Mouse (Mus musculus): ENCODE results near the gene Ppp1r11. TPM values are rescaled to one million over a fixed set of nuclear protein-coding genes. Genes with fewer than 3 reads are reported as not detected.
"Not testable (repeated sequence)": the region's sequence is repeated elsewhere in the genome, so short reads cannot be mapped to it uniquely, and the experiment has no call there.

Ppp1r11 gene
- polyA plus RNA-seq, 1 experiment from 2014 or later: 123 TPM

DNA sequence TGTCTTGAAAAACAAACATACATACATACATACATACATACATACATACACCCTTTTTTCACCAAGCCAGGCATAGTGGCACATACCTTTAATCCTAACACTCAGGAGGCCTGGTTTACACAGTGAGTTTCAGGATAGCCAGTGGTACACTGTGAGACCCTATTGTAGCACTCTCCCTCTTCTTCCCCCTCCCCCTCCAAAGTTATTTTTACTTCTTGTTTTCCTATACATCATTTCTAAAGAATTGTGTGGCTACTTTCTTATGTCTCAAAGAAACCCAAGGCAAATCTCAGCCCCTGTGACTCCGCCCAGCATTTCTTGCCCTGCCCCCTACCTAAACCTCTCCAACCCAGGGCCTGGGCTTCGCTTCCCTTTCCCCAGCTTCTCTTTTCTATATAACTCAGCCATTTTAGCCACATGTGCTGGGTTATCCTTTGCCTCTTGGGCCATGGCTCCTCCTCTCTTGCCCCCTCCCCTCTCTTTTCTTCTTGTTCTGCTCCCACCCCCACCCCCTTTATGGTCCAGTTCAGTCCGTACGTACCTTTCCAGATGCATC lies 42.3 kb upstream of the Ppp1r11 start:
- Histone ChIP-seq H3K36me3 (ENCODE audit: insufficient read depth) (no peaks in the 10 kb centered on the region), H3K4me1 (ENCODE audit: insufficient read depth) (no peaks in the 10 kb centered on the region), H3K9ac (no peak overlapping the region), H3K4me2 (no peak overlapping the region), H3K9me3 (ENCODE audit: low read depth, low read length) (no peaks in the 10 kb centered on the region), H3K27me3 (ENCODE audit: insufficient read depth, low read length) (peaks cover 8% of the 10 kb centered on the region; the same call in 1 of the 2 replicates), H3K27ac (ENCODE audit: low read depth) (no peak overlapping the region), H3K4me3 (ENCODE audit: low read depth, low read length) (no peak overlapping the region)
- TF ChIP-seq CTCF (IDR thresholded peaks at IDR 0.05; ENCODE audit: low read depth): no peak
- ATAC-seq (ENCODE audit: insufficient read depth): no peak
- DNase-seq: no peak
- WGBS: 80% methylated on average over 4 of the region's 4 CpGs

DNA sequence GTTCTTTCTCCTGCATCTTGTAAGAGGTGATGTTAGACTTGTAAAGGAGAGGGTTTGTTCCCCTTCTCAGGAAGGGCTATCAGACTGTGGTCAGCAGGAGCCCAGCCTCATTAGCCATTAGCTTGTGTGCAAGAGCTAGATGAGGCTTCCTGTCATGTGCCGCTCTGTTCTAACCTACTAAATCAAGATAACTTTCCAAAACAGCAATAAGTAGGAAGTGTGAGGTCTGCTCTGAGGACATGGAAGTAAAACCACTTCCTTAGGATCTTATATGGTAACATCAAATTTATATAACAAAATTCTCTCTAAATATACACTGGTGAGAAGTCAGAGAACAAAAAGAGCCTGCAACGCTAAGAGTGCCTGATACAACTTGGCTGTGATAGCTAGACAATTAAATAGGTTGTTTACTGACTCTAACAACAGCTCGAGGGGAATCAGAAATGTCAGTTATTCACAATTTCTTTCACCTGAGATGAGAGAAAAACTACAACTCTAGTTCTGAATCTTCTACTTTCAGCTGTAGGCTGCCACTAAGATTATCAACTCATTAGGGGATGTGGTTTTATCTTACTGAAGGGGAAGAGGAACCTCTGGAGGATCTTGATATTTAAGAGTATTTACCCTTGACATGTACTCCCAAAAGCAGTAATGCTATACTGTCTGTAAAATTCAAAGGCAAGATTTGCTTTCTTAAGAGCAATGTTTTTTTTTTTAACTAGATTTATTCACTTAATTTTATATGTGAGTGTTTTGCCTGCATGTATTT lies 41.0 kb upstream of the Ppp1r11 start:
- no peaks in the 10 kb centered on the region for H3K4me1 ChIP-seq (ENCODE audit: insufficient read depth)
- H3K36me3 ChIP-seq (ENCODE audit: insufficient read depth): no peaks in the 10 kb centered on the region
- H3K9me3 ChIP-seq (ENCODE audit: low read depth, low read length): no peaks in the 10 kb centered on the region
- H3K4me2 ChIP-seq: no peak overlapping the region
- no peak for TF ChIP-seq CTCF (IDR thresholded peaks at IDR 0.05; ENCODE audit: low read depth)
- DNase-seq: no peak
- 58% methylated on average over 3 of the region's 3 CpGs for WGBS
- no peak for ATAC-seq (ENCODE audit: insufficient read depth)
- H3K9ac ChIP-seq: no peak overlapping the region
- peaks cover 13% of the 10 kb centered on the region; the same call in 1 of the 2 replicates for H3K27me3 ChIP-seq (ENCODE audit: insufficient read depth, low read length)
- no peak overlapping the region for H3K27ac ChIP-seq (ENCODE audit: low read depth)
- no peak overlapping the region for H3K4me3 ChIP-seq (ENCODE audit: low read depth, low read length)

DNA sequence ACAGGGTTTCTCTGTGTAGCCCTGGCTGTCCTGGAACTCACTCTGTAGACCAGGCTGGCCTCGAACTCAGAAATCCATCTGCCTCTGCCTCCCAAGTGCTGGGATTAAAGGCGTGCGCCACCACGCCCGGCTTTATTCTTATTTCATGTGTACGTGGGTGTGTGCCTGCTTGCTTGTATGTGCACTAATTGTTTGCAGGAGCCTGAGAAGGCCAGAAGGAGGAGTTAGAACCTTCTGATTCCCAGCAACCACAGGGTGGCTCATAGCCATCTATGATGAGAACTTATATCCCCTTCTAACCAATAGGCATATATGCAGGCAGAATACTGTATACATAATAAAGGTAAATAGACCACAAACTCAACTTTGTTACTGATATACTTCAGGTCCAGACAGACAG lies 39.1 kb upstream of the Ppp1r11 start:
- 94% methylated on average over 6 of the region's 6 CpGs for WGBS
- H3K27ac ChIP-seq (ENCODE audit: low read depth): not testable (repeated sequence)

DNA sequence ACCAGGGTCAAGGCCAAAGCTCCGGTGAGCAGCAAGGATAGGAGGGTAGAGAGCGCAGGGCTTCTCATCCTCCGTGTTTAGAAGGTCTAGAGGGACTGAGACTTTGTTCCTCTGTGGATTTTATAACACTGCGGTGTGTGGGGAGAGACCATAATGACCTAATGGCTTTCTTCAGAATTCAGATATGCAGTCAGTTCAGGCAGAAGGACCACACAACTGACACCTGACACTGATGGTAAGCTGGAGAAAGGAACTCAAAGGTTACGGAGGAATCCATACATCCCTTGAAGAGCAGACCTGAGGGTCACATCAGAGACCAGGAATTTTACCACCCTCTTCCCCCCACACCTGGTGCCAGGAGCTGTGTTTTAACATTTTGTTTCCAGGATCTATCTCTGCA lies 37.9 kb upstream of the Ppp1r11 start, which contains the start of gene H2-M5:
TSS of gene H2-M5 (minus strand) at position 101 of the 400 bp plus-strand sequence.
- peaks cover 13% of the 10 kb centered on the region; the same call in 1 of the 2 replicates for H3K27me3 ChIP-seq (ENCODE audit: insufficient read depth, low read length)
- H3K4me2 ChIP-seq: peak within 1 kb of the TSS; percentile 44
- no peak within 1 kb of the TSS for H3K4me3 ChIP-seq (ENCODE audit: low read depth, low read length)
- H3K9me3 ChIP-seq (ENCODE audit: low read depth, low read length): no peaks in the 10 kb centered on the region
- no peak within 1 kb of the TSS for H3K27ac ChIP-seq (ENCODE audit: low read depth)
- DNase-seq: no peak
- H3K36me3 ChIP-seq (ENCODE audit: insufficient read depth): no peaks in the 10 kb centered on the region
- 21% methylated on average over 5 of the region's 5 CpGs for WGBS
- TF ChIP-seq CTCF (IDR thresholded peaks at IDR 0.05; ENCODE audit: low read depth): no peak
- H3K9ac ChIP-seq: no peak within 1 kb of the TSS
- no peak for ATAC-seq (ENCODE audit: insufficient read depth)
- no peaks in the 10 kb centered on the region for H3K4me1 ChIP-seq (ENCODE audit: insufficient read depth)

More for the DNA sequence above, 39.1 kb upstream of the Ppp1r11 start:
- not testable (repeated sequence) for H3K4me2 ChIP-seq; DNase-seq; H3K4me3 ChIP-seq (ENCODE audit: low read depth, low read length); H3K4me1 ChIP-seq (ENCODE audit: insufficient read depth); H3K9ac ChIP-seq; H3K9me3 ChIP-seq (ENCODE audit: low read depth, low read length); ATAC-seq (ENCODE audit: insufficient read depth); H3K36me3 ChIP-seq (ENCODE audit: insufficient read depth)
- peaks cover 13% of the 10 kb centered on the region; the same call in 1 of the 2 replicates for H3K27me3 ChIP-seq (ENCODE audit: insufficient read depth, low read length)

DNA sequence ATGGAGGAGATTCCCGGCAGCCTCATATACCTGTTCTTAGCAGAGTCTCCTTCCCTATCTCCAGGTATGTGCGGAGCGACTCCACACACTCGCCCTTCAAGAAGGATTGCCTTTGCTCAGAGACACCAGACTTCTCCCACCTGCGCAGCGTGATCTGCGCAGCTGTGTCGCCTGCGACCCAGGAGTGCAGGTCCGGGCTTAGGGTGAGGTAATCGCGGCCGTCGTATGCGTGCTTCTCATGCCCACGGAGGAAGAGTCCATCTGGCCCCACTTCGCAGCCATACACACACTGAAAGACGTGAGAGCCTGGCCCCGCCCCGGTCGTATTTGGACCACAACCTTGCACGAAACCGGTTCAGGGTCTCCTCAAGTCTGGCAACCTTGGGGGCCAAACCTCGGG lies 36.9 kb upstream of the Ppp1r11 start:
- 0 out of 2 replicates have a peak, but pooled peaks have one; percentile 35 for ATAC-seq (ENCODE audit: insufficient read depth)
- no peak for TF ChIP-seq CTCF (IDR thresholded peaks at IDR 0.05; ENCODE audit: low read depth)
- peaks cover 13% of the 10 kb centered on the region; the same call in 1 of the 2 replicates for H3K27me3 ChIP-seq (ENCODE audit: insufficient read depth, low read length)
- WGBS: 9% methylated on average over 24 of the region's 24 CpGs
- no peak overlapping the region for H3K27ac ChIP-seq (ENCODE audit: low read depth)
- no peaks in the 10 kb centered on the region for H3K9me3 ChIP-seq (ENCODE audit: low read depth, low read length)
- H3K36me3 ChIP-seq (ENCODE audit: insufficient read depth): no peaks in the 10 kb centered on the region
- no peaks in the 10 kb centered on the region for H3K4me1 ChIP-seq (ENCODE audit: insufficient read depth)
- no peak for DNase-seq
- peak overlapping the region; percentile 44 for H3K4me2 ChIP-seq
- H3K9ac ChIP-seq: no peak overlapping the region
- no peak overlapping the region for H3K4me3 ChIP-seq (ENCODE audit: low read depth, low read length)

DNA sequence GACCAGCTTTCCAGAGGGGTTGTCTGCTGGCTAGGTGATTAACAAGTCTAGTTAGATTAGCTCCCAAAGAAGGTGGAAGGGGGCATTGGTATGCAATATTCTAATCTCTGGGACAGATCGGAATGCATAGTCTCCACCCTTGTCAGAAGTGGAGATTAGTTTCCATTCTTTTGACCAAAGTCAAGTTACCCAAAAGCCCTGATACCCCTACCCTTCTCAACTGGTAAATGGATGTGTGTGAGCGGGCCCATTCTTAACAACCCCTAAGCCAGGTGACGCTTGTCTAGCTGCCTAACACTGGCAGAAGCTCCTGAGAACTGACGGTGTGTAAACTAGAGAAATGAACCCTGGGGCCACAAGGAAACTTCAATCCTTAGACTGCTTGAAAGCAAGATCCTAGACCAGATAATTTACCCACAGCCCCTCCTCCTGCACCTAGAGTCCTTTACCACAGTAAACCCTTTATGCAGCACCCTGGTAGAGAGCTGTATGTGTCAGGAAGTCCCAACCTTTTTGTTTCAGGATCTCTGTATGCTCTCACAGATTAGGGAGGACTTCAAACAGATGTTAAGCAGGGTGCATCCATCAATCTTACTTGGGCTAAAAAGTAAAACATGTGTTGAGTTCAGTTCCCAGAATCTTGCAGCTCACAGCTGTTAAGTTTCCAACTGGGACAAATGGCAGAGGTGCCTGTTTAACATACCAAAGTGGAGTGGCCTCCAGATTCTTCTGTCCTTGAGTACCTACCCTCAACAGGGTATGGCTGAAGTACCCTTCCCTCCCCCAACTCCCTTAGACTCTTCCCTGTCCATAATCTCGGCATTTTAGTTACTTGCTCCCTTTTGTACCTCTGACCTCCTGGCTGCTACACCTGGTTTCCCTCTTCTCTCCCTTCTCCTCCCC lies 31.0 kb upstream of the Ppp1r11 start:
- 28% methylated on average over 5 of the region's 5 CpGs for WGBS
- 0 out of 2 replicates have a peak, but pooled peaks cover 4% of the 10 kb centered on the region for H3K27me3 ChIP-seq (ENCODE audit: insufficient read depth, low read length)
- no peak for TF ChIP-seq CTCF (IDR thresholded peaks at IDR 0.05; ENCODE audit: low read depth)
- H3K36me3 ChIP-seq (ENCODE audit: insufficient read depth): no peaks in the 10 kb centered on the region
- H3K4me2 ChIP-seq: no peak overlapping the region
- H3K27ac ChIP-seq (ENCODE audit: low read depth): no peak overlapping the region
- H3K4me3 ChIP-seq (ENCODE audit: low read depth, low read length): no peak overlapping the region
- peak; percentile 30 for DNase-seq
- H3K9me3 ChIP-seq (ENCODE audit: low read depth, low read length): no peaks in the 10 kb centered on the region
- ATAC-seq (ENCODE audit: insufficient read depth): peak; percentile 40; the same call in 1 of the 2 replicates
- H3K4me1 ChIP-seq (ENCODE audit: insufficient read depth): 0 out of 2 replicates have a peak, but pooled peaks cover 8% of the 10 kb centered on the region
- H3K9ac ChIP-seq: no peak overlapping the region

Data from lung, embryonic 14.5 days (tissue).